Mouse (Mus musculus): ENCODE results near the gene Gm11562.

Gm11562 gene

DNA sequence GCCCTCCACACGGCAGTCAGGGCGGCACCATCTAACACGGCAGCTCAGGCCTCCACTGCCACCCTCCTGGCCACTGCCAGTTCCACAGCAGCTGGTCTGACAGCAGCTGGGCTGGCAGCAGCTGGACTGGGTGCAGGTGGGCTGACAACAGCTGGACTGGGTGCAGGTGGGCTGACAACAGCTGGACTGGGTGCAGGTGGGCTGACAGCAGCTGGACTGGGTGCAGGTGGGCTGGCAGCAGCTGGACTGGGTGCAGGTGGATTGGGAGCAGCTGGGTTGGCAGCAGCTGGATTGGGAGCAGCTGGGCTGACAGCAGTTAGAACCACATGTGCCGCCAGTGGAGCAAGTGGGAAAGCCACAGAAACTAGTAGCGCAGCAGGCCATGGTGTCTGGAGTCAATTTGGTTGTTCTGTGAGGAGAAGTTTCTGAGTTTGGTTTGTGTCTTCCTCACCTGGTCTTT, 37.0 kb downstream of the Gm11562 start, which contains the start of gene Krtap1-4:
Gene Krtap1-4 (minus strand): TSS at position 410 of the 460 bp plus-strand sequence.
- no peak for DNase-seq

DNA sequence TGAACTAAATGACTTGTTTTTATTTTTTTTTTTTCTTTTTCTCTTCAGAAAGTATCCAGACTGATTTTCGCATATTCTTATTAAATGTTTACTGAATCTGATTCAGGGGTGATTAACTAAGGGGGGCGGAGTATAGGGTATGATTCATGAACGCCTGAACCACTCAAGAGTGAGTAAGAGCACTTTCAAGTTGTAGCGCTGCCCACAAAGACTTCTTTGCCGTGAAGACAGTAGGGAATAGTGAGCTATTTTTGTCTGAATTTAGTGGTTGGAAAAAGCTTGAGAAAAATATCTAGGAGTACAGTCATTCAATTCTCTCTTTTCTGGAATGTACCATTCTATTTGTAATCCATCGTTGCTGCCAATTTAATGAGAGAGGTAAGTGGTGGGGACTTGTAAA, 38.7 kb downstream of the Gm11562 start:
- DNase-seq, result no peak

- no peak for DNase-seq
These were observed 39.2 kb downstream of the Gm11562 start for GRCm38 (mm10) chr11:99581051-99581450.

- DNase-seq, result no peak
These were observed 39.6 kb downstream of the Gm11562 start, which contains the start of gene Krtap1-5 for GRCm38 (mm10) chr11:99580636-99581035. Gene Krtap1-5, minus strand, starts transcription at chr11:99581016.

DNA sequence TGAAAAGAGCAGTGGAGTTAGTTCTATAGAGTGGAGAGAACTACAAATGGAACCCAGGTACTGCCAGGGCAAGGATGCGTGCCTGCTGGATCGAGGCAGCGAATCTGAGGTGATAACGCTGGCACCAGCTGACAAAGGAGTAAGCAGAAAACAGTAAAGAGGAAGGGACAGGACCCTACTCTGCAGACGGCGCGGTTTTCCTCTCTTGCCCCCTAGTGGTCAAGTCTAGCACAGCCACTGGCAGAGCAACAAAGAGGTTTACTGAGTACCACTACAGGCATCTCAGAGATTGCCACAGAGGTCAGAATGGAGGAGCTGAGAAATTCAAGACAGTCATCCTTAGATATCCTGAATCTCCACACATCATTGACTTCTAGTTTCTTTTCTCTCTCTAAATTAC, 46.1 kb downstream of the Gm11562 start:
- DNase-seq, result peak; percentile 70

DNA sequence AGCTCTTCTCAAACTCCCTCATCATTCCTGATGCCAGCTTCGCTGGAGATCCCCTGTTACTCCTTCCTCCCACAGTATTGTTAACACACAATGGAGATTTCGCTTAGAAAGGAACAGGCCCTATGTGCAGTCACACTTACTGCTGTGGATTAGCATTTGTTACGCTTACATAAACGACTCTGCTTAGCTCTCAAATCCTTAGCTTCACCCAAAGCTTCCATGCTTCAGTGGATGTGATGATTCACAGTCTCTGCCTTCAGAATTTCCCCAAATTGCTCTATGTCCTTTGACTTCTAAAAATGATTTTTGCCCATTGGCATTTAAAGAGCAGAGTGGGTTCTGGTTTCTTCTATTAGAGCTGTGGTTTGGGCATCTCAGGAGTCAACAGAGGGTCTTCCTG, 47.1 kb downstream of the Gm11562 start:
- DNase-seq, result no peak
